Mouse (Mus musculus) liver, embryonic 14.5 days (tissue): ENCODE measurements around the gene Gpx3.

ENCODE experiments used
- CTCF ChIP-seq: IDR thresholded peaks from 2 replicates; pipeline ENCODE4 v1.5.1; 2016; ENCODE audit warnings: antibody characterized with exemption, low read depth, control low read depth
- EP300 ChIP-seq: IDR thresholded peaks from 2 replicates; pipeline ENCODE4 v1.6.1; 2016; ENCODE audit warnings: antibody characterized with exemption, low read depth

DNA sequence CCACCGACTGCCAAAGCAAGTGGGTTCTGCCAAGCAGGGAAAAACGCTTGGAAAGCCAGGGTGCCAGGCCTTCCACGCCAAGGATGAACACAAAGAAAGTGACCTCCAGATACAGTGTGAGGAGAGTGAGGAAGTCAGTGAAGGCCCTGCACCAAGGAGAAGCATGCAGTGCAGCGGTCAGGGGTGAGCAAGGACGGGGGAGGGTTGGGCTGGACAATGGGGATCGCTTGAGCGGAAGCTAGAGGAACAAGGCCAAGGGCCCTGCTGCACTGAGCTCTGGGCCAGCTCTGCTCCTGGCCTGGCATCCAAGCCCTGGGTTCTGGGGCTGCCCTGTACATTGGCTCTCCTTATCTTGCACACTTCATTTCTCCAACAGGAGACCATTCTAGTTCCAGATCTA is 37.8 kb downstream of the Gpx3 start:
- no peak for TF ChIP-seq CTCF
- TF ChIP-seq EP300, result no peak
